Mouse (Mus musculus): ENCODE results near the gene Rpusd2. TPM values are rescaled to one million over a fixed set of nuclear protein-coding genes. Genes with fewer than 3 reads are reported as not detected.
"Not testable (repeated sequence)": the region's sequence is repeated elsewhere in the genome, so short reads cannot be mapped to it uniquely, and the experiment has no call there.

Gene Rpusd2
- polyA plus RNA-seq, 1 experiment, result 3.2 TPM

GRCm38 (mm10) chr2:119006886-119007285, 27.7 kb upstream of the Rpusd2 start:
- no peak for DNase-seq (ENCODE audit: low read depth in 1 of 2, low spot score in 2 of 2)
- Histone ChIP-seq H3K36me3 (ENCODE audit: control insufficient read depth, insufficient read depth, low read length) (no peaks in the 10 kb centered on the region), H3K4me1 (ENCODE audit: control insufficient read depth, insufficient read depth, insufficient read length) (no peaks in the 10 kb centered on the region), H3K27me3 (ENCODE audit: control insufficient read depth, insufficient read depth, low read length) (no peaks in the 10 kb centered on the region), H3K27ac (ENCODE audit: insufficient read depth, low read length) (no peak overlapping the region), H3K4me3 (ENCODE audit: extremely low read depth, insufficient read depth, insufficient read length) (no peak overlapping the region)
- TF ChIP-seq CTCF (IDR thresholded peaks at IDR 0.05; ENCODE audit: extremely low read depth, insufficient read depth, insufficient read length, insufficient replicate concordance), result no peak
- no peak for TF ChIP-seq POLR2A (IDR thresholded peaks at IDR 0.05; ENCODE audit: low read depth, low read length)
- 79% methylated on average over 7 of the region's 7 CpGs for WGBS

- no peaks in the 10 kb centered on the region for H3K27me3 ChIP-seq (ENCODE audit: control insufficient read depth, insufficient read depth, low read length)
Observed at GRCm38 (mm10) chr2:119009376-119009775, 25.2 kb upstream of the Rpusd2 start.

DNA sequence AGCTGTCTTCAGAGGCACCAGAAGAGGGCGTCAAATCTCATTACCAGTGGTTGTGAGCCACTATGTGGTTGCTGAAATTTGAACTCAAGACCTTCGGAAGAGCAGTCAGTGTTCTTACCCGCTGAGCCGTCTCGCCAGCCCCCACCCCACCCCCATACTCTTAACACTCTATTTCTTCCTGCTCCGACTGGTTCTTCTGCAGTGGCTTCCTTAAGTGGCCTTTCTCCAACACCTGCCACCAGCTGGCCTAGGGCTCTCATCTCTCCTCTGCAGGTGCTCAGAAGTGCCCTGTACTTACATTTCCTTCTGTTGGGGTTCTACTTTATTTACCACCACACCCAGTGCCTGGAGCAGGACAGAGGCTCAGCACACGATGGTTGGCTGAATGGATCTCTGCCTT, 19.6 kb upstream of the Rpusd2 start:
- no peak overlapping the region for H3K27ac ChIP-seq (ENCODE audit: insufficient read depth, low read length)
- peaks cover 7% of the 10 kb centered on the region; the same call in 1 of the 2 replicates for H3K4me1 ChIP-seq (ENCODE audit: control insufficient read depth, insufficient read depth, insufficient read length)
- no peaks in the 10 kb centered on the region for H3K27me3 ChIP-seq (ENCODE audit: control insufficient read depth, insufficient read depth, low read length)
- 21% methylated on average over 7 of the region's 7 CpGs for WGBS
- no peak for DNase-seq (ENCODE audit: low read depth in 1 of 2, low spot score in 2 of 2)
- no peak overlapping the region for H3K4me3 ChIP-seq (ENCODE audit: extremely low read depth, insufficient read depth, insufficient read length)
- peaks cover 7% of the 10 kb centered on the region for H3K36me3 ChIP-seq (ENCODE audit: control insufficient read depth, insufficient read depth, low read length)
- no peak for TF ChIP-seq POLR2A (IDR thresholded peaks at IDR 0.05; ENCODE audit: low read depth, low read length)
- TF ChIP-seq CTCF (IDR thresholded peaks at IDR 0.05; ENCODE audit: extremely low read depth, insufficient read depth, insufficient read length, insufficient replicate concordance), result no peak

More at GRCm38 (mm10) chr2:119009376-119009775, 25.2 kb upstream of the Rpusd2 start:
- WGBS, result 91% methylated on average over 2 of the region's 2 CpGs
- no peak for DNase-seq (ENCODE audit: low read depth in 1 of 2, low spot score in 2 of 2)
- Histone ChIP-seq H3K4me1 (ENCODE audit: control insufficient read depth, insufficient read depth, insufficient read length) (no peaks in the 10 kb centered on the region), H3K27ac (ENCODE audit: insufficient read depth, low read length) (no peak overlapping the region), H3K4me3 (ENCODE audit: extremely low read depth, insufficient read depth, insufficient read length) (no peak overlapping the region), H3K36me3 (ENCODE audit: control insufficient read depth, insufficient read depth, low read length) (no peaks in the 10 kb centered on the region)
- TF ChIP-seq POLR2A (IDR thresholded peaks at IDR 0.05; ENCODE audit: low read depth, low read length) (no peak), CTCF (IDR thresholded peaks at IDR 0.05; ENCODE audit: extremely low read depth, insufficient read depth, insufficient read length, insufficient replicate concordance) (no peak)

- WGBS, result 12% methylated on average over 12 of the region's 12 CpGs
- Histone ChIP-seq H3K27ac (ENCODE audit: insufficient read depth, low read length) (no peak overlapping the region), H3K4me3 (ENCODE audit: extremely low read depth, insufficient read depth, insufficient read length) (no peak overlapping the region), H3K36me3 (ENCODE audit: control insufficient read depth, insufficient read depth, low read length) (peaks cover 7% of the 10 kb centered on the region), H3K4me1 (ENCODE audit: control insufficient read depth, insufficient read depth, insufficient read length) (peaks cover 7% of the 10 kb centered on the region; the same call in 1 of the 2 replicates), H3K27me3 (ENCODE audit: control insufficient read depth, insufficient read depth, low read length) (no peaks in the 10 kb centered on the region)
- TF ChIP-seq CTCF (IDR thresholded peaks at IDR 0.05; ENCODE audit: extremely low read depth, insufficient read depth, insufficient read length, insufficient replicate concordance) (no peak), POLR2A (IDR thresholded peaks at IDR 0.05; ENCODE audit: low read depth, low read length) (no peak)
- peak; percentile 19 to 49 for DNase-seq (ENCODE audit: low read depth in 1 of 2, low spot score in 2 of 2)
Observed at GRCm38 (mm10) chr2:119015604-119016180, 18.9 kb upstream of the Rpusd2 start.

- 52% methylated on average over 4 of the region's 4 CpGs for WGBS
- not testable (repeated sequence) for H3K27me3 ChIP-seq (ENCODE audit: control insufficient read depth, insufficient read depth, low read length); H3K27ac ChIP-seq (ENCODE audit: insufficient read depth, low read length); H3K36me3 ChIP-seq (ENCODE audit: control insufficient read depth, insufficient read depth, low read length); H3K4me3 ChIP-seq (ENCODE audit: extremely low read depth, insufficient read depth, insufficient read length); DNase-seq (ENCODE audit: low read depth in 1 of 2, low spot score in 2 of 2); H3K4me1 ChIP-seq (ENCODE audit: control insufficient read depth, insufficient read depth, insufficient read length)
Observed at GRCm38 (mm10) chr2:119016312-119016711, 18.3 kb upstream of the Rpusd2 start.

DNA sequence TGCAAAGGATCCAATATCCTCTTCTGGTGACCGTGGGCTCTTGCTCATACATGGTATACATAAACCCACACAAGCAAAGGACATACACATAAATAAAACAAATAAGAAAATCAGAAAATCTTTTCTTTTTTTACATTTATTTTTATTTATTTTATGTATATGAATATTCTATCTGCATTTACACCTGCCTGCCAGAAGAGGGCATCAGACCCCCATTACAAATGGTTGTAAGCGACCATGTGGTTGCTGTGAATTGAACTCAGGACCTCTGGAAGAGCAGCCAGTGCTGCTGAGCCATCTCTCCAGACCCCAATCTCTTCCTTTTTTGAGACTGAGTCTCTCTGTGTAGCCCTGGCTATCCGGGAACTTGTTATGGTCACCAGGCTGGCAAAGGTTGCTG, 16.9 kb upstream of the Rpusd2 start:
- TF ChIP-seq CTCF (IDR thresholded peaks at IDR 0.05; ENCODE audit: extremely low read depth, insufficient read depth, insufficient read length, insufficient replicate concordance), result no peak
- no peak for TF ChIP-seq POLR2A (IDR thresholded peaks at IDR 0.05; ENCODE audit: low read depth, low read length)
- no peaks in the 10 kb centered on the region for H3K27me3 ChIP-seq (ENCODE audit: control insufficient read depth, insufficient read depth, low read length)
- peaks cover 7% of the 10 kb centered on the region; the same call in 1 of the 2 replicates for H3K4me1 ChIP-seq (ENCODE audit: control insufficient read depth, insufficient read depth, insufficient read length)
- DNase-seq (ENCODE audit: low read depth in 1 of 2, low spot score in 2 of 2), result no peak
- peaks cover 9% of the 10 kb centered on the region for H3K36me3 ChIP-seq (ENCODE audit: control insufficient read depth, insufficient read depth, low read length)
- 94% methylated on average over 3 of the region's 3 CpGs for WGBS
- no peak overlapping the region for H3K27ac ChIP-seq (ENCODE audit: insufficient read depth, low read length)
- H3K4me3 ChIP-seq (ENCODE audit: extremely low read depth, insufficient read depth, insufficient read length), result no peak overlapping the region

DNA sequence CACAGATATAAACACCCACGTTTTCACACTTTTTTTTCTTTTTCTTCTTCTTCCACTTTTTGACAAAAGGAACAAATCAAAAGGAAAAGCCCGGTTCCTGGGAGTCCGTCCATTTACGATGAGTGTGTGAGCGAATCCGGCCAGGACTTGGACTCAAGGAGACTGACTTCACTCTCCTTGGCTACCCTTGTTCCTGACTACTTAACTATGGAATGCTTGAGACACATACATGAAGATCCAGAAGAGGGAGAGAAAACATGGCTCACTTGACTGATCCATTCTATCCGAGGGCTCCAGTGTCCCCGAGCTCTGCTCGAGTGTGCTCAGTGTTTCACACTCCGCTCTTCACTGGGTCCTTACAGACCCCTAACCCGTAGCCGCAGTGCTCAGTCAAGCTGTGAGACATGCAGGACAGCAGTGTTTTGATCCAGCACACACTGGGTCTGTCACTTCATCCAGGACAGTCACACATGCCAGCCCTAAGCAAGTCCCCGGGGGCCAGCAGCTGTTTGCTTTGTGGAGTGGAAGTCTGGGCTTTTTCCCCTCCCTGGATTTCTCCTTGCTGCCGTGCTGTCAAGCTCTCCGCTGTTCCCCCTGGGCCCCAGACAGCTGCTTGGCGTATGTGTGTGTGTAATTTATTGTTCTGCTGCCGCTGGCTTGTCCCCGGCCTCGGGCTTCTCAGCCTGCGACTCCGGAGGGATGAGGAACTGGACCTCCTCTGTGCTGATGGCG, 16.0 kb upstream of the Rpusd2 start:
- 92% methylated on average over 22 of the region's 22 CpGs for WGBS
- Histone ChIP-seq H3K4me3 (ENCODE audit: extremely low read depth, insufficient read depth, insufficient read length) (no peak overlapping the region), H3K36me3 (ENCODE audit: control insufficient read depth, insufficient read depth, low read length) (peaks cover 12% of the 10 kb centered on the region), H3K27ac (ENCODE audit: insufficient read depth, low read length) (no peak overlapping the region), H3K4me1 (ENCODE audit: control insufficient read depth, insufficient read depth, insufficient read length) (peaks cover 7% of the 10 kb centered on the region; the same call in 1 of the 2 replicates), H3K27me3 (ENCODE audit: control insufficient read depth, insufficient read depth, low read length) (no peaks in the 10 kb centered on the region)
- TF ChIP-seq CTCF (IDR thresholded peaks at IDR 0.05; ENCODE audit: extremely low read depth, insufficient read depth, insufficient read length, insufficient replicate concordance) (no peak), POLR2A (IDR thresholded peaks at IDR 0.05; ENCODE audit: low read depth, low read length) (no peak)
- DNase-seq (ENCODE audit: low read depth in 1 of 2, low spot score in 2 of 2), result no peak
